Mouse (Mus musculus) CH12.LX (cell line): ENCODE data around the gene Chfr. TPM values are rescaled to one million over a fixed set of nuclear protein-coding genes. Genes with fewer than 3 reads are reported as not detected.

ENCODE experiments used
- DNase-seq: peaks from one replicate; pipeline ENCODE4 v3.0.0-alpha.2; 2013; ENCODE audit errors: extremely low read depth
- H3K27ac ChIP-seq: 2 replicates; pipeline ENCODE4 v1.5.1; 2012; ENCODE audit warnings: low read depth, mild to moderate bottlenecking, control low read depth, moderate library complexity; ENCODE audit not compliant: insufficient read depth
- H3K27me3 ChIP-seq: replicated peaks from 2 replicates; pipeline ENCODE3; 2012; ENCODE audit warnings: inconsistent platforms
- H3K36me3 ChIP-seq, 2 experiments: replicated peaks in 1 of 2; 2 replicates each; pipeline versions ENCODE3 to v1.6.1; 2012; ENCODE audit warnings: inconsistent platforms in 1 of 2, low read length in 1 of 2, mild to moderate bottlenecking in 1 of 2, mixed read lengths in 1 of 2, moderate library complexity in 1 of 2; ENCODE audit not compliant: control insufficient read depth in 1 of 2, insufficient read depth in 1 of 2
- H3K4me1 ChIP-seq, 2 experiments: 2 replicates each; pipeline ENCODE4 v1.6.1; 2012; ENCODE audit warnings: inconsistent platforms in 1 of 2, moderate library complexity in 1 of 2; ENCODE audit not compliant: insufficient read depth in 2 of 2, control insufficient read depth in 1 of 2
- H3K4me2 ChIP-seq: 2 replicates; pipeline ENCODE4 v1.6.1; 2012; ENCODE audit warnings: low read depth, mild to moderate bottlenecking, control low read depth; ENCODE audit not compliant: poor library complexity, insufficient read depth, severe bottlenecking
- H3K4me3 ChIP-seq, 3 experiments: fragments of 150-350 bp in 1 of 3; sonication (generic) in 1 of 3; replicated peaks in 1 of 3; 2 replicates each; pipeline versions ENCODE3 to v1.5.1; 2011 to 2012; ENCODE audit warnings: low read depth in 2 of 3, low read length in 2 of 3, mild to moderate bottlenecking in 2 of 3, moderate library complexity in 2 of 3, control low read depth in 1 of 3, improper control_type of control experiment in 1 of 3, inconsistent platforms in 1 of 3, mixed read lengths in 1 of 3; ENCODE audit not compliant: poor library complexity in 1 of 3
- H3K79me2 ChIP-seq: replicated peaks from 2 replicates; pipeline ENCODE4 v1.6.1; 2012; ENCODE audit warnings: mild to moderate bottlenecking, moderate library complexity; ENCODE audit not compliant: control insufficient read depth, poor library complexity, insufficient read depth, severe bottlenecking; ENCODE audit errors: extremely low read depth
- H3K9ac ChIP-seq: 2 replicates; pipeline ENCODE4 v1.6.1; 2012; ENCODE audit warnings: low read depth, mild to moderate bottlenecking, control low read depth, moderate library complexity; ENCODE audit not compliant: insufficient read depth
- H3K9me3 ChIP-seq: replicated peaks from 2 replicates; pipeline ENCODE3; 2012; ENCODE audit warnings: low read length, inconsistent platforms, mixed read lengths
- BHLHE40 ChIP-seq: IDR thresholded peaks from 2 replicates; pipeline ENCODE4 v1.6.1; 2011; ENCODE audit warnings: mild to moderate bottlenecking, low read depth, low read length, improper control_type of control experiment
- CTCF ChIP-seq, 2 experiments: IDR thresholded peaks in 1 of 2; conservative IDR thresholded peaks in 1 of 2; 2 replicates each; pipeline ENCODE4 v1.5.1; 2011 to 2012; ENCODE audit warnings: low read depth in 2 of 2, low read length in 2 of 2, improper control_type of control experiment in 1 of 2, inconsistent platforms in 1 of 2, mild to moderate bottlenecking in 1 of 2, moderate library complexity in 1 of 2
- ELF1 ChIP-seq: IDR thresholded peaks from 2 replicates; pipeline ENCODE4 v1.6.1; 2014; ENCODE audit warnings: low read depth, mild to moderate bottlenecking, inconsistent platforms, low read length, improper control_type of control experiment
- ETS1 ChIP-seq: conservative IDR thresholded peaks from 2 replicates; pipeline ENCODE4 v1.6.1; 2012; ENCODE audit warnings: low read depth, mild to moderate bottlenecking, inconsistent platforms, low read length, improper control_type of control experiment, moderate library complexity
- HCFC1 ChIP-seq: IDR thresholded peaks from 2 replicates; pipeline ENCODE4 v1.6.1; 2012; ENCODE audit warnings: low read depth, mild to moderate bottlenecking, inconsistent platforms, low read length, improper control_type of control experiment
- JUN ChIP-seq: IDR thresholded peaks from 2 replicates; pipeline ENCODE4 v1.6.1; 2011; ENCODE audit warnings: low read depth, mild to moderate bottlenecking, low read length, improper control_type of control experiment, moderate library complexity; ENCODE audit not compliant: insufficient read depth
- MAX ChIP-seq: IDR thresholded peaks from 2 replicates; pipeline ENCODE4 v1.6.1; 2011; ENCODE audit warnings: low read length, improper control_type of control experiment
- MEF2A ChIP-seq: IDR thresholded peaks from 2 replicates; pipeline ENCODE4 v1.6.1; 2014; ENCODE audit warnings: low read depth, mild to moderate bottlenecking, inconsistent platforms, low read length, improper control_type of control experiment, borderline replicate concordance
- MYC ChIP-seq: IDR thresholded peaks from 2 replicates; pipeline ENCODE4 v1.6.1; 2011; ENCODE audit warnings: low read depth, mild to moderate bottlenecking, improper control_type of control experiment, low read length
- PAX5 ChIP-seq: IDR thresholded peaks from 2 replicates; pipeline ENCODE4 v1.6.1; 2012; ENCODE audit warnings: low read length, inconsistent platforms, mixed read lengths
- POLR2A ChIP-seq: IDR thresholded peaks from 2 replicates; pipeline ENCODE4 v1.6.1; 2011; ENCODE audit warnings: low read depth, mild to moderate bottlenecking, improper control_type of control experiment, low read length
- SMC3 ChIP-seq: IDR thresholded peaks from 2 replicates; pipeline ENCODE4 v1.6.1; 2011; ENCODE audit warnings: low read depth, low read length, improper control_type of control experiment
- TBP ChIP-seq: conservative IDR thresholded peaks from 2 replicates; pipeline ENCODE4 v1.6.1; 2011; ENCODE audit warnings: low read depth, low read length, improper control_type of control experiment
- TCF12 ChIP-seq: IDR thresholded peaks from 2 replicates; pipeline ENCODE4 v1.6.1; 2014; ENCODE audit warnings: low read depth, mild to moderate bottlenecking, inconsistent platforms, low read length, improper control_type of control experiment
- UBTF ChIP-seq: IDR thresholded peaks from 2 replicates; pipeline ENCODE4 v1.6.1; 2012; ENCODE audit warnings: low read depth, mild to moderate bottlenecking, inconsistent platforms, low read length, improper control_type of control experiment, moderate library complexity
- USF1 ChIP-seq: IDR thresholded peaks from 2 replicates; pipeline ENCODE4 v1.6.1; 2014; ENCODE audit warnings: low read depth, mild to moderate bottlenecking, inconsistent platforms, low read length, improper control_type of control experiment
- USF2 ChIP-seq: conservative IDR thresholded peaks from 2 replicates; pipeline ENCODE4 v1.6.1; 2011; ENCODE audit warnings: low read depth, low read length, improper control_type of control experiment
- ZC3H11A ChIP-seq: IDR thresholded peaks from 2 replicates; pipeline ENCODE4 v1.6.1; 2012; ENCODE audit warnings: low read depth, mild to moderate bottlenecking, inconsistent platforms, low read length, improper control_type of control experiment
- ZKSCAN1 ChIP-seq: IDR thresholded peaks from 2 replicates; pipeline ENCODE4 v1.6.1; 2012; ENCODE audit warnings: low read depth, inconsistent platforms, low read length, improper control_type of control experiment, borderline replicate concordance
- ZMIZ1 ChIP-seq: IDR thresholded peaks from 2 replicates; pipeline ENCODE4 v1.6.1; 2012; ENCODE audit warnings: low read depth, mild to moderate bottlenecking, inconsistent platforms, low read length, improper control_type of control experiment
- dilution Hi-C: fragments of 300-500 bp; cut with MboI; formaldehyde crosslinking; loops from 2 replicates; pipeline ENCODE4 v1.14.3; 2020; ENCODE audit warnings: low sequenced_read_pairs; ENCODE audit not compliant: extremely low pct_unique_long_range_greater_than_20kb, extremely low pct_ligation_motif_present
- in situ Hi-C: fragments of 300-500 bp; cut with MboI; formaldehyde crosslinking; loops from 3 replicates; pipeline ENCODE4 v1.14.3; 2019; ENCODE audit warnings: low sequenced_read_pairs, low pct_ligation_motif_present, low pct_unique_long_range_greater_than_20kb, mixed read lengths
- polyA plus RNA-seq: library from polyadenylated mRNA; unstranded; fragments of >175 nt; gene quantifications from 2 replicates; pipeline ENCODE4 v1.2.1, GENCODE M21; 2012; ENCODE audit warnings: low read depth; ENCODE audit not compliant: insufficient read length
- total RNA-seq, 2 experiments: library from RNA; depleted of rRNA; stranded (reverse); fragments of 300-350 nt in 1 of 2; fragments of >200 nt in 1 of 2; gene quantifications; 2 replicates each; pipeline ENCODE4 v1.2.3; 2012 to 2014

Chfr gene
- total and polyA plus RNA-seq, 3 experiments = 23.9 to 40.8 (median 38.5) TPM

GRCm38 (mm10) chr5:110211312-110211711 is 75.7 kb downstream of the Chfr start:
- Histone ChIP-seq H3K27me3 (no peaks in the 10 kb centered on the region), H3K4me1 (no peaks in the 10 kb centered on the region), H3K9me3 (no peaks in the 10 kb centered on the region), H3K36me3 (peaks cover 72 to 92% of the 10 kb centered on the region in 2 experiments), H3K4me2 (no peak overlapping the region), H3K9ac (no peak overlapping the region), H3K79me2 (no peaks in the 10 kb centered on the region), H3K27ac (no peak overlapping the region), H3K4me3 (no peak overlapping the region)
- in situ Hi-C loops = no loop called here
- TF ChIP-seq JUN = no peak
- no peak for TF ChIP-seq TBP
- no peak for TF ChIP-seq PAX5
- TF ChIP-seq USF1 = no peak
- TF ChIP-seq HCFC1 = no peak
- no peak for TF ChIP-seq BHLHE40
- no peak for TF ChIP-seq POLR2A
- TF ChIP-seq MAX = no peak
- TF ChIP-seq MEF2A = no peak
- no peak for TF ChIP-seq MYC
- TF ChIP-seq ZKSCAN1 = no peak
- TF ChIP-seq ZC3H11A = no peak
- TF ChIP-seq ELF1 = no peak
- TF ChIP-seq CTCF (conservative IDR thresholded peaks at IDR 0.05 in 1 of 2, IDR thresholded peaks at IDR 0.05 in 1 of 2; ENCODE audit: low read depth in 2 of 2, low read length in 2 of 2) = no peak
- dilution Hi-C loops = no loop called here
- no peak for DNase-seq

DNA sequence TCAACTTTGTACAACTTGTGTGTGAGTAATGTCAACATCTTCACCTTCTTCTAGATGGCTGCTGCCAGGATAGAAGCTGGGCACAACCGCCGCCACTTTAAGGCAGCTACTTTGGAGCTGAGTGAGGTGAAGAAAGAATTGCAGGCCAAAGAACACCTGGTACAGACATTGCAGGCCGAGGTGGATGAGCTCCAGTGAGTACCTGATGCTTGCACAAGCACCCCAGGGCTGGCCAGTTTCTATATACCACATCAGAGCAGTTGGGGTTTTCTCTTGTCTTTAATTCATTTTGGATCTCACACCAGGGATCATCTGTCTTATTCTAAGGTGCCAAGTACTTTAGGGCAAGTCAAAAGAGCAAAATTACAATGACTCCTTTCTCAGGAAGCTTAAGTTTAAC is 81.1 kb downstream of the Chfr start:
- H3K9ac ChIP-seq = no peak overlapping the region
- no peaks in the 10 kb centered on the region for H3K79me2 ChIP-seq
- dilution Hi-C loops (no loop called here), in situ Hi-C loops (no loop called here)
- no peaks in the 10 kb centered on the region for H3K9me3 ChIP-seq
- no peak overlapping the region for H3K27ac ChIP-seq
- DNase-seq = no peak
- H3K4me3 ChIP-seq = no peak overlapping the region
- TF ChIP-seq SMC3 (no peak), ETS1 (no peak), TCF12 (no peak), UBTF (no peak), USF2 (no peak), ZMIZ1 (no peak), HCFC1 (no peak)
- H3K36me3 ChIP-seq = peaks cover 68 to 93% of the 10 kb centered on the region in 2 experiments
- no peak overlapping the region for H3K4me2 ChIP-seq
- H3K27me3 ChIP-seq = no peaks in the 10 kb centered on the region
- no peaks in the 10 kb centered on the region for H3K4me1 ChIP-seq
